Mouse (Mus musculus): ENCODE data around the gene Sorbs1. TPM values are rescaled to one million over a fixed set of nuclear protein-coding genes. Genes with fewer than 3 reads are reported as not detected.

Sorbs1 gene
- polyA plus RNA-seq, 1 experiment from 2014 or later: 79.4 TPM

DNA sequence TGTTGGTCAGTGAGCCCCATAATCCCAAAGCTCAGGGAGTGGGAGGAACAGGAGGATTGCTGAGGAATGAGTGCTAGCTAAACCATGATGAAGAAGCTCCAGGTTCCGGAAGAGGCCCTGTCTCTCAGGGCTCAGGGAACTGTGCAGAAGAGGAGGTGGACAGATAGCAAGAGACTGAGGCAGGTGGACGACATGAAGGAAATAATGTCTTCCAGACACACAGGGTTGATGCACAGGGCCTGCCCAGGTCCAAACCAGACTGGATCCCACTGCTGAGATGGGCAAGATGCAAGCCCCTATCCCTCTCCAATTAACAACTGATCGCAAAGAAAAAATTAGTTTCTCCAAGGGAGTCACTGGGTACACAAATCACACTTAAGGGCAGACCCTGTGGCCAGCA is 258.8 kb downstream of the Sorbs1 start:
- Histone ChIP-seq H3K9me3 (no peaks in the 10 kb centered on the region), H3K4me3 (no peak overlapping the region), H3K9ac (replicated peaks) (no peak overlapping the region), H3K36me3 (no peaks in the 10 kb centered on the region), H3K4me1 (no peaks in the 10 kb centered on the region), H3K27ac (replicated peaks) (no peak overlapping the region), H3K4me2 (replicated peaks) (no peak overlapping the region), H3K27me3 (no peaks in the 10 kb centered on the region)
- ATAC-seq (ENCODE audit: low FRiP score, low read depth): no peak
- 87% methylated on average over 3 of the region's 3 CpGs for WGBS

GRCm38 (mm10) chr19:40253768-40254167 is 259.8 kb downstream of the Sorbs1 start:
- H3K27ac ChIP-seq (replicated peaks): no peak overlapping the region
- H3K36me3 ChIP-seq: no peaks in the 10 kb centered on the region
- H3K9me3 ChIP-seq: no peaks in the 10 kb centered on the region
- H3K27me3 ChIP-seq: no peaks in the 10 kb centered on the region
- no peaks in the 10 kb centered on the region for H3K4me1 ChIP-seq
- no peak overlapping the region for H3K4me3 ChIP-seq
- H3K4me2 ChIP-seq (replicated peaks): no peak overlapping the region
- no peak for ATAC-seq (ENCODE audit: low FRiP score, low read depth)
- 63% methylated on average over 13 of the region's 13 CpGs for WGBS
- H3K9ac ChIP-seq (replicated peaks): no peak overlapping the region

- no peak for ATAC-seq (ENCODE audit: low FRiP score, low read depth)
- no peaks in the 10 kb centered on the region for H3K36me3 ChIP-seq
- peaks cover 3% of the 10 kb centered on the region; the same call in 1 of the 2 replicates for H3K4me1 ChIP-seq
- H3K9me3 ChIP-seq: no peaks in the 10 kb centered on the region
- no peak overlapping the region for H3K27ac ChIP-seq (replicated peaks)
- H3K9ac ChIP-seq (replicated peaks): no peak overlapping the region
- 86% methylated on average over 4 of the region's 4 CpGs for WGBS
- H3K4me3 ChIP-seq: no peak overlapping the region
- H3K4me2 ChIP-seq (replicated peaks): no peak overlapping the region
- H3K27me3 ChIP-seq: no peaks in the 10 kb centered on the region
Measured at GRCm38 (mm10) chr19:40251115-40251514, 262.5 kb downstream of the Sorbs1 start.

- ATAC-seq (ENCODE audit: low FRiP score, low read depth): no peak
- 83% methylated on average over 11 of the region's 11 CpGs for WGBS
- H3K27ac ChIP-seq (replicated peaks): no peak overlapping the region
- no peaks in the 10 kb centered on the region for H3K9me3 ChIP-seq
- H3K9ac ChIP-seq (replicated peaks): no peak overlapping the region
- H3K4me1 ChIP-seq: peaks cover 3% of the 10 kb centered on the region; the same call in 1 of the 2 replicates
- H3K27me3 ChIP-seq: no peaks in the 10 kb centered on the region
- no peaks in the 10 kb centered on the region for H3K36me3 ChIP-seq
- H3K4me3 ChIP-seq: no peak overlapping the region
- H3K4me2 ChIP-seq (replicated peaks): no peak overlapping the region
Measured at GRCm38 (mm10) chr19:40249352-40249751, 264.2 kb downstream of the Sorbs1 start.

- no peak for ATAC-seq (ENCODE audit: low FRiP score, low read depth)
- peaks cover 3% of the 10 kb centered on the region; the same call in 1 of the 2 replicates for H3K4me1 ChIP-seq
- WGBS: 91% methylated on average over 5 of the region's 5 CpGs
- no peak overlapping the region for H3K4me3 ChIP-seq
- H3K27me3 ChIP-seq: no peaks in the 10 kb centered on the region
- H3K4me2 ChIP-seq (replicated peaks): no peak overlapping the region
- H3K36me3 ChIP-seq: no peaks in the 10 kb centered on the region
- H3K27ac ChIP-seq (replicated peaks): no peak overlapping the region
- H3K9me3 ChIP-seq: no peaks in the 10 kb centered on the region
- H3K9ac ChIP-seq (replicated peaks): no peak overlapping the region
Measured at GRCm38 (mm10) chr19:40248476-40248875, 265.1 kb downstream of the Sorbs1 start.

DNA sequence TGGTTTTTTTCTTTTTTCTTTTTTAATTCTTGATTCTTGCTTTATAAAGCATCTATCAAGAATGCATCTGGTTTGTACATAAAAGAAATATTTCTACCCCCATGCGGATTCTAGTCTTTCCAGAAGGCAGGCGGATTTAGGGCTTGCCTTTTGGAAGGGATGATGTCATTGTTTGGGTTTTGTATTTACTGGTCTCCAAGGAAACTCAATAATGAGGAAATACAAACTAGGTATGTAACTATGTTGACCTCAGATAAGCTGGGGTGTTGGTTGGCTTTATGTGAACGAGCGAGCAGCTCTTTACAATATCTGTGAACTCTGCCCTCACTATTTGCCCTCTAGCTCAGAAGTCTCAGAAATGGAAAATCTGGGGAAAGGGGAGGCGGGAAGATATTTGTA is 266.3 kb downstream of the Sorbs1 start:
- no peak overlapping the region for H3K4me2 ChIP-seq (replicated peaks)
- ATAC-seq (ENCODE audit: low FRiP score, low read depth): no peak
- 30% methylated on average over 5 of the region's 5 CpGs for WGBS

GRCm38 (mm10) chr19:40246646-40247267 is 266.8 kb downstream of the Sorbs1 start:
- Histone ChIP-seq H3K4me3 (no peak overlapping the region), H3K9ac (replicated peaks) (no peak overlapping the region), H3K27me3 (no peaks in the 10 kb centered on the region), H3K9me3 (no peaks in the 10 kb centered on the region), H3K4me2 (replicated peaks) (no peak overlapping the region), H3K27ac (replicated peaks) (no peak overlapping the region), H3K36me3 (no peaks in the 10 kb centered on the region), H3K4me1 (peaks cover 3% of the 10 kb centered on the region; the same call in 1 of the 2 replicates)
- 75% methylated on average over 7 of the region's 7 CpGs for WGBS
- ATAC-seq (ENCODE audit: low FRiP score, low read depth): no peak

More for the DNA sequence above, 266.3 kb downstream of the Sorbs1 start:
- Histone ChIP-seq H3K9ac (replicated peaks) (no peak overlapping the region), H3K9me3 (no peaks in the 10 kb centered on the region), H3K36me3 (no peaks in the 10 kb centered on the region), H3K4me3 (no peak overlapping the region), H3K4me1 (peaks cover 3% of the 10 kb centered on the region; the same call in 1 of the 2 replicates), H3K27ac (replicated peaks) (no peak overlapping the region), H3K27me3 (no peaks in the 10 kb centered on the region)

Other genes with a start within 250 kb of the Sorbs1 start
- 49.7 and 50.4 TPM in 2 replicates for gene Pdlim1, start 241.9 kb downstream of the Sorbs1 start, polyA plus RNA-seq (2016; fragmentation: Nextera tagmentation; extraction: Ambion mirVana)
- gene Aldh18a1, start 74.7 kb upstream of the Sorbs1 start, polyA plus RNA-seq (2016; fragmentation: Nextera tagmentation; extraction: Ambion mirVana): 96.0 and 100 TPM in 2 replicates
- 14.4 and 14.7 TPM in 2 replicates for gene Tctn3, start 98.5 kb upstream of the Sorbs1 start, polyA plus RNA-seq (2016; fragmentation: Nextera tagmentation; extraction: Ambion mirVana)
- gene Entpd1, start 98.6 kb upstream of the Sorbs1 start, polyA plus RNA-seq (2016; fragmentation: Nextera tagmentation; extraction: Ambion mirVana): 9.8 and 10.3 TPM in 2 replicates
- gene Cc2d2b, start 235.0 kb upstream of the Sorbs1 start, polyA plus RNA-seq (2016; fragmentation: Nextera tagmentation; extraction: Ambion mirVana): 0.05 and 0.30 TPM in 2 replicates